ENCODE assay signal across 14 mouse cellular contexts in the genomic region with DNA sequence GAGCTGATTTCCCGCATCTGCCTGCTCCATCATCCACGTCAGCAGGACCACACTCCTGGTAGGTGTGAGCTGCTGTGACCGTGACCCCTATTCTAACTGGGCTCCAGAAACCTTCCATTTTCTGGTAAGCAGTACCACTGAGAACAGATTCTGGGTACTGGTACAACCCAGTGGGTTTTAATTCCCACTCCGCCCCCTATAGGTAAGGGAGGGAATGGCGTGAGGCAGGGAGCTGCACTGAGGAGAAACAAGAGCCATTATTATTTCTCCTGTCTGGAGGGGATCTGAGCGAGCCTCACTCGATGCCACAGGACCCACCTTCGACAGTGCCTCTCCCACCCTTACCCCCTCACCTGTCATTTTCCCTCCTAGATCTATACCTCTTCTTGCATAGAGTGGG.
DNase-seq lines count a peak whose midpoint lies in the region; ATAC-seq and TF ChIP-seq lines count a peak whose summit lies in the region.
"Had no signal": no experiment of that assay in that cellular context is flagged by ENCODE, and none has a peak within 500 bp of the region (broad histone marks: within the 10 kb centered on the region; RNA-seq: fewer than 3 reads in every experiment).

No protein-coding gene starts in this region.

- no peak overlapping the region for H3K27ac ChIP-seq in layer of hippocampus, adult 2 months
- no peak overlapping the region for H3K27ac ChIP-seq in lung, postnatal 0 days (ENCODE audit: low read length)
- no peak overlapping the region for H3K27ac ChIP-seq in cerebellum, adult 2 months (ENCODE audit: insufficient read depth, low read length)
- H3K27ac ChIP-seq: limb, embryonic 13.5 days had no signal

- no peak overlapping the region for H3K9ac ChIP-seq in lung, postnatal 0 days (replicated peaks; ENCODE audit: low read depth)
- H3K9ac ChIP-seq: limb, embryonic 13.5 days had no signal

- no peak overlapping the region for H3K4me2 ChIP-seq in lung, postnatal 0 days (replicated peaks; ENCODE audit: low read depth, low read length)
- H3K4me2 ChIP-seq: limb, embryonic 13.5 days had no signal

- no peaks in the 10 kb centered on the region for H3K4me1 ChIP-seq in lung, postnatal 0 days (ENCODE audit: insufficient read depth, low read depth, low read length)
- peaks cover 3% of the 10 kb centered on the region; the same call in 1 of the 2 replicates for H3K4me1 ChIP-seq in cerebellum, adult 2 months (ENCODE audit: control insufficient read depth, insufficient read depth, low read length)

- no peaks in the 10 kb centered on the region for H3K36me3 ChIP-seq in lung, postnatal 0 days (ENCODE audit: insufficient read depth, low read length)
- H3K36me3 ChIP-seq: limb, embryonic 13.5 days had no signal

- no peaks in the 10 kb centered on the region for H3K27me3 ChIP-seq in lung, postnatal 0 days (replicated peaks; ENCODE audit: insufficient read depth, low read length)
- no peaks in the 10 kb centered on the region for H3K27me3 ChIP-seq in cerebellum, adult 2 months (ENCODE audit: control insufficient read depth, insufficient read depth, low read length)
- H3K27me3 ChIP-seq: Patski had no signal

- peak; percentile 18 to 35 for DNase-seq in cerebellum, postnatal 10 days
- no peak for DNase-seq in cerebellum, adult 9-11 months
- DNase-seq in layer of hippocampus, adult 2 months (ENCODE audit: low spot score in 2 of 2): no peak
- DNase-seq in layer of hippocampus, adult 9-11 months: no peak
- DNase-seq in ES-CJ7 (ENCODE audit: low read depth, low spot score): peak; percentile 40
- no peak for DNase-seq in lung, postnatal 0 days (ENCODE audit: low spot score)
- no peak for DNase-seq in cerebellum, adult 2 months
- DNase-seq: B cell, adult 2 months; kidney, adult 9 months; right cerebral cortex, postnatal 4 days; thymus, adult 18-20 months had no signal

- no peaks in the 10 kb centered on the region for H3K9me3 ChIP-seq in lung, postnatal 0 days (ENCODE audit: low read length)
- H3K9me3 ChIP-seq: limb, embryonic 13.5 days had no signal

- TF ChIP-seq CTCF in layer of hippocampus, adult 2 months (conservative IDR thresholded peaks at IDR 0.05): peak; percentile 65
- peak; percentile 43 for TF ChIP-seq CTCF in lung, postnatal 0 days (IDR thresholded peaks at IDR 0.05)
- TF ChIP-seq CTCF in cerebellum, adult 2 months (IDR thresholded peaks at IDR 0.05; ENCODE audit: borderline replicate concordance, insufficient read depth, low read depth, low read length): no peak

- TF ChIP-seq EP300 in lung, postnatal 0 days (IDR thresholded peaks at IDR 0.05): no peak

- no peak for ATAC-seq in lung, postnatal 0 days
- ATAC-seq in CD4-positive, CD25-positive, alpha-beta regulatory T cell, adult 4 months: no peak
- ATAC-seq: Patski had no signal

- TF ChIP-seq POLR2A in cerebellum, adult 2 months (IDR thresholded peaks at IDR 0.05; ENCODE audit: borderline replicate concordance, insufficient read depth, low read length): no peak

- no peak overlapping the region for H3K4me3 ChIP-seq in layer of hippocampus, adult 2 months
- no peak overlapping the region for H3K4me3 ChIP-seq in lung, postnatal 0 days (ENCODE audit: low read depth, low read length)
- H3K4me3 ChIP-seq in cerebellum, adult 2 months (replicated peaks; ENCODE audit: insufficient read depth, low read depth, low read length): no peak overlapping the region
- H3K4me3 ChIP-seq: limb, embryonic 13.5 days had no signal

- 91% methylated on average over 8 of the region's 8 CpGs for WGBS in lung, postnatal 0 days
- 95% methylated on average over 8 of the region's 8 CpGs for WGBS in cerebellum, adult 2 months

Comparison
In these comparisons a context has a peak if more than half of its experiments do, and no peak if none do; other contexts are left out.
1. DNase-seq: peak in cerebellum, postnatal 10 days (2 of 2) and ES-CJ7 (single experiment); none in cerebellum, adult 9-11 months (single experiment), layer of hippocampus, adult 2 months (0 of 2), layer of hippocampus, adult 9-11 months (single experiment), lung, postnatal 0 days (single experiment) and cerebellum, adult 2 months (0 of 2).